Mouse (Mus musculus): ENCODE measurements around the gene Crhr2.

GRCm38 (mm10) chr6:55091396-55091795 lies 41.4 kb downstream of the Crhr2 start:
- TF ChIP-seq CTCF (IDR thresholded peaks at IDR 0.05; ENCODE audit: low read depth) (no peak), EP300 (IDR thresholded peaks at IDR 0.05; ENCODE audit: low read depth) (no peak)

Measured in heart, postnatal 0 days (tissue).